Mouse (Mus musculus): Measurements from ENCODE around the gene Rhno1. TPM values are rescaled to one million over a fixed set of nuclear protein-coding genes. Genes with fewer than 3 reads are reported as not detected.

Gene Rhno1
- total RNA-seq, 2 experiments from 2014 or later: 35.4 to 53.9 TPM

Other genes starting within 250 kb of the Rhno1 start
- not detected in 2 replicates for gene Tspan9, start 219.3 kb downstream of the Rhno1 start, total RNA-seq (2015)
- 0.26 and 1.3 TPM in 2 replicates for gene Tspan9, start 219.3 kb downstream of the Rhno1 start, total RNA-seq (2017)
- 0.05 TPM in 1 of 2 replicates, not detected in the other for gene Tead4, start 62.1 kb downstream of the Rhno1 start, total RNA-seq (2015)
- gene Tead4, start 62.1 kb downstream of the Rhno1 start, total RNA-seq (2017): 0.07 and 0.20 TPM in 2 replicates
- 2.6 and 3.3 TPM in 2 replicates for gene Tulp3, start 7.1 kb downstream of the Rhno1 start, total RNA-seq (2015)
- gene Tulp3, start 7.1 kb downstream of the Rhno1 start, total RNA-seq (2017): 1.4 and 2.4 TPM in 2 replicates
- gene Foxm1, start 56 bp upstream of the Rhno1 start, total RNA-seq (2015): 69.8 and 76.1 TPM in 2 replicates
- gene Foxm1, start 56 bp upstream of the Rhno1 start, total RNA-seq (2017): 26.2 and 41.8 TPM in 2 replicates
- gene Tex52, start 12.5 kb upstream of the Rhno1 start, total RNA-seq (2015): 0.09 and 0.18 TPM in 2 replicates
- not detected in 2 replicates for gene Tex52, start 12.5 kb upstream of the Rhno1 start, total RNA-seq (2017)
- not detected in 2 replicates for gene Gm44596, start 12.6 kb upstream of the Rhno1 start, total RNA-seq (2015)
- gene Gm44596, start 12.6 kb upstream of the Rhno1 start, total RNA-seq (2017): not detected in 2 replicates
- gene Nrip2, start 36.4 kb upstream of the Rhno1 start, total RNA-seq (2015): not detected in 2 replicates
- gene Nrip2, start 36.4 kb upstream of the Rhno1 start, total RNA-seq (2017): 0.15 TPM in 1 of 2 replicates, not detected in the other
- gene Itfg2, start 62.0 kb upstream of the Rhno1 start, total RNA-seq (2015): 6.4 and 6.8 TPM in 2 replicates
- 6.2 and 14.1 TPM in 2 replicates for gene Itfg2, start 62.0 kb upstream of the Rhno1 start, total RNA-seq (2017)
- 34.6 and 38.1 TPM in 2 replicates for gene Fkbp4, start 75.8 kb upstream of the Rhno1 start, total RNA-seq (2015)
- gene Fkbp4, start 75.8 kb upstream of the Rhno1 start, total RNA-seq (2017): 93.1 and 95.7 TPM in 2 replicates
- not detected in 2 replicates for gene Pzp, start 163.8 kb upstream of the Rhno1 start, total RNA-seq (2015)
- not detected in 2 replicates for gene Pzp, start 163.8 kb upstream of the Rhno1 start, total RNA-seq (2017)
- not detected in 2 replicates for gene A2ml1, start 218.7 kb upstream of the Rhno1 start, total RNA-seq (2015)
- gene A2ml1, start 218.7 kb upstream of the Rhno1 start, total RNA-seq (2017): not detected in 2 replicates

Data from megakaryocyte, adult 5-6 weeks (primary cell).